Mouse (Mus musculus) CH12.LX (cell line): ENCODE data around the gene Mrpl46. TPM values are rescaled to one million over a fixed set of nuclear protein-coding genes. Genes with fewer than 3 reads are reported as not detected.

ENCODE experiments used
- DNase-seq: peaks from one replicate; pipeline ENCODE4 v3.0.0-alpha.2; 2013; ENCODE audit errors: extremely low read depth
- H3K27ac ChIP-seq: 2 replicates; pipeline ENCODE4 v1.5.1; 2012; ENCODE audit warnings: low read depth, mild to moderate bottlenecking, control low read depth, moderate library complexity; ENCODE audit not compliant: insufficient read depth
- H3K27me3 ChIP-seq: replicated peaks from 2 replicates; pipeline ENCODE3; 2012; ENCODE audit warnings: inconsistent platforms
- H3K36me3 ChIP-seq, 2 experiments: replicated peaks in 1 of 2; 2 replicates each; pipeline versions ENCODE3 to v1.6.1; 2012; ENCODE audit warnings: inconsistent platforms in 1 of 2, low read length in 1 of 2, mild to moderate bottlenecking in 1 of 2, mixed read lengths in 1 of 2, moderate library complexity in 1 of 2; ENCODE audit not compliant: control insufficient read depth in 1 of 2, insufficient read depth in 1 of 2
- H3K4me1 ChIP-seq, 2 experiments: 2 replicates each; pipeline ENCODE4 v1.6.1; 2012; ENCODE audit warnings: inconsistent platforms in 1 of 2, moderate library complexity in 1 of 2; ENCODE audit not compliant: insufficient read depth in 2 of 2, control insufficient read depth in 1 of 2
- H3K4me2 ChIP-seq: 2 replicates; pipeline ENCODE4 v1.6.1; 2012; ENCODE audit warnings: low read depth, mild to moderate bottlenecking, control low read depth; ENCODE audit not compliant: poor library complexity, insufficient read depth, severe bottlenecking
- H3K4me3 ChIP-seq, 3 experiments: fragments of 150-350 bp in 1 of 3; sonication (generic) in 1 of 3; replicated peaks in 1 of 3; 2 replicates each; pipeline versions ENCODE3 to v1.5.1; 2011 to 2012; ENCODE audit warnings: low read depth in 2 of 3, low read length in 2 of 3, mild to moderate bottlenecking in 2 of 3, moderate library complexity in 2 of 3, control low read depth in 1 of 3, improper control_type of control experiment in 1 of 3, inconsistent platforms in 1 of 3, mixed read lengths in 1 of 3; ENCODE audit not compliant: poor library complexity in 1 of 3
- H3K79me2 ChIP-seq: replicated peaks from 2 replicates; pipeline ENCODE4 v1.6.1; 2012; ENCODE audit warnings: mild to moderate bottlenecking, moderate library complexity; ENCODE audit not compliant: control insufficient read depth, poor library complexity, insufficient read depth, severe bottlenecking; ENCODE audit errors: extremely low read depth
- H3K9ac ChIP-seq: 2 replicates; pipeline ENCODE4 v1.6.1; 2012; ENCODE audit warnings: low read depth, mild to moderate bottlenecking, control low read depth, moderate library complexity; ENCODE audit not compliant: insufficient read depth
- H3K9me3 ChIP-seq: replicated peaks from 2 replicates; pipeline ENCODE3; 2012; ENCODE audit warnings: low read length, inconsistent platforms, mixed read lengths
- CHD1 ChIP-seq: IDR thresholded peaks from 2 replicates; pipeline ENCODE4 v1.6.1; 2012; ENCODE audit warnings: low read depth, low read length, improper control_type of control experiment, inconsistent platforms
- CTCF ChIP-seq, 2 experiments: IDR thresholded peaks in 1 of 2; conservative IDR thresholded peaks in 1 of 2; 2 replicates each; pipeline ENCODE4 v1.5.1; 2011 to 2012; ENCODE audit warnings: low read depth in 2 of 2, low read length in 2 of 2, improper control_type of control experiment in 1 of 2, inconsistent platforms in 1 of 2, mild to moderate bottlenecking in 1 of 2, moderate library complexity in 1 of 2
- E2F4 ChIP-seq: IDR thresholded peaks from 2 replicates; pipeline ENCODE4 v1.6.1; 2011; ENCODE audit warnings: low read depth, low read length, improper control_type of control experiment; ENCODE audit not compliant: insufficient replicate concordance
- ELF1 ChIP-seq: IDR thresholded peaks from 2 replicates; pipeline ENCODE4 v1.6.1; 2014; ENCODE audit warnings: low read depth, mild to moderate bottlenecking, inconsistent platforms, low read length, improper control_type of control experiment
- EP300 ChIP-seq: IDR thresholded peaks from 2 replicates; pipeline ENCODE4 v1.6.1; 2011; ENCODE audit warnings: low read length, improper control_type of control experiment
- HCFC1 ChIP-seq: IDR thresholded peaks from 2 replicates; pipeline ENCODE4 v1.6.1; 2012; ENCODE audit warnings: low read depth, mild to moderate bottlenecking, inconsistent platforms, low read length, improper control_type of control experiment
- IRF4 ChIP-seq: IDR thresholded peaks from 2 replicates; pipeline ENCODE4 v1.6.1; 2014; ENCODE audit warnings: low read depth, mild to moderate bottlenecking, inconsistent platforms, low read length, improper control_type of control experiment
- JUN ChIP-seq: IDR thresholded peaks from 2 replicates; pipeline ENCODE4 v1.6.1; 2011; ENCODE audit warnings: low read depth, mild to moderate bottlenecking, low read length, improper control_type of control experiment, moderate library complexity; ENCODE audit not compliant: insufficient read depth
- JUND ChIP-seq: conservative IDR thresholded peaks from 2 replicates; pipeline ENCODE4 v1.6.1; 2011; ENCODE audit warnings: low read depth, low read length, improper control_type of control experiment
- MAX ChIP-seq: IDR thresholded peaks from 2 replicates; pipeline ENCODE4 v1.6.1; 2011; ENCODE audit warnings: low read length, improper control_type of control experiment
- MEF2A ChIP-seq: IDR thresholded peaks from 2 replicates; pipeline ENCODE4 v1.6.1; 2014; ENCODE audit warnings: low read depth, mild to moderate bottlenecking, inconsistent platforms, low read length, improper control_type of control experiment, borderline replicate concordance
- MXI1 ChIP-seq: IDR thresholded peaks from 2 replicates; pipeline ENCODE4 v1.6.1; 2011; ENCODE audit warnings: mild to moderate bottlenecking, low read depth, low read length, improper control_type of control experiment
- POLR2A ChIP-seq: IDR thresholded peaks from 2 replicates; pipeline ENCODE4 v1.6.1; 2011; ENCODE audit warnings: low read depth, mild to moderate bottlenecking, improper control_type of control experiment, low read length
- RAD21 ChIP-seq: IDR thresholded peaks from 2 replicates; pipeline ENCODE4 v1.6.1; 2011; ENCODE audit warnings: low read depth, mild to moderate bottlenecking, low read length, improper control_type of control experiment, moderate library complexity
- SIN3A ChIP-seq: IDR thresholded peaks from 2 replicates; pipeline ENCODE4 v1.6.1; 2012; ENCODE audit warnings: low read length, improper control_type of control experiment, inconsistent platforms
- SMC3 ChIP-seq: IDR thresholded peaks from 2 replicates; pipeline ENCODE4 v1.6.1; 2011; ENCODE audit warnings: low read depth, low read length, improper control_type of control experiment
- TBP ChIP-seq: conservative IDR thresholded peaks from 2 replicates; pipeline ENCODE4 v1.6.1; 2011; ENCODE audit warnings: low read depth, low read length, improper control_type of control experiment
- USF1 ChIP-seq: IDR thresholded peaks from 2 replicates; pipeline ENCODE4 v1.6.1; 2014; ENCODE audit warnings: low read depth, mild to moderate bottlenecking, inconsistent platforms, low read length, improper control_type of control experiment
- USF2 ChIP-seq: conservative IDR thresholded peaks from 2 replicates; pipeline ENCODE4 v1.6.1; 2011; ENCODE audit warnings: low read depth, low read length, improper control_type of control experiment
- ZKSCAN1 ChIP-seq: IDR thresholded peaks from 2 replicates; pipeline ENCODE4 v1.6.1; 2012; ENCODE audit warnings: low read depth, inconsistent platforms, low read length, improper control_type of control experiment, borderline replicate concordance
- ZNF384 ChIP-seq: IDR thresholded peaks from 2 replicates; pipeline ENCODE4 v1.6.1; 2012; ENCODE audit warnings: low read depth, low read length, improper control_type of control experiment, inconsistent platforms
- dilution Hi-C: fragments of 300-500 bp; cut with MboI; formaldehyde crosslinking; loops from 2 replicates; pipeline ENCODE4 v1.14.3; 2020; ENCODE audit warnings: low sequenced_read_pairs; ENCODE audit not compliant: extremely low pct_unique_long_range_greater_than_20kb, extremely low pct_ligation_motif_present
- in situ Hi-C: fragments of 300-500 bp; cut with MboI; formaldehyde crosslinking; loops from 3 replicates; pipeline ENCODE4 v1.14.3; 2019; ENCODE audit warnings: low sequenced_read_pairs, low pct_ligation_motif_present, low pct_unique_long_range_greater_than_20kb, mixed read lengths
- polyA plus RNA-seq: library from polyadenylated mRNA; unstranded; fragments of >175 nt; gene quantifications from 2 replicates; pipeline ENCODE4 v1.2.1, GENCODE M21; 2012; ENCODE audit warnings: low read depth; ENCODE audit not compliant: insufficient read length
- total RNA-seq, 2 experiments: library from RNA; depleted of rRNA; stranded (reverse); fragments of 300-350 nt in 1 of 2; fragments of >200 nt in 1 of 2; gene quantifications; 2 replicates each; pipeline ENCODE4 v1.2.3; 2012 to 2014

The Mrpl46 gene
- total and polyA plus RNA-seq, 3 experiments: 56.1 to 63.2 (median 62.8) TPM

DNA sequence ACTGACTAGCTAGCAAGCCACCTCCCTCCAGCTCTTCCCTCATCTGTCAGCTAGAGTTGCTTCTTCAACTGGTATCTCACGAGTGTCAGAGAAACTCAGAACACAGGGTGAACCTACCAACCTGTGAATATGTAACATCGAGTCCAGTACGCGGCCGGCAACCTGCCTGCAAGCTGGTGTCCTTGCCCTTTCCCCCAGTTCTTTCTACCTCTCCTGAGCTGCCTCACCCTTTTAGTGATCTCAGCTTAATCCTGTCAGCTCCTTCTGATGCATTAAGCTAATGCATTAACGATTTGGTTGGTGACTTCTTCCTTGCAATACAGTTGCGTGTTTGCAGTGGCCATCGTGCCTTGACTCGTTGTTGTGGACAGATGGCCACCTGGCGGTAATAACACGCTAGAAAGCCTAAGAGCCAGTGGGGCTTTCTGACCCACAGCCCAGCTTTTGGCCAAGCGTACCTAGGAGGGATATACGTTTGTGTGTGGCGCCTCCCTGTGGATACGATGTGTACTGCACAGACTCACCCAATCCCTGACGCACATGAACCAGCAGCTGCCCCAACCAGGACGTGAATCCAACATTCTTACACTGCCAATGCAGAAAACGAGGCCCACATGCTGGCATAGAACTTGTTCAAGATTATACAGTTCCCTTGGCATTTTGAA is 17.2 kb downstream of the Mrpl46 start:
- Histone ChIP-seq H3K9ac (no peak overlapping the region), H3K27ac (no peak overlapping the region), H3K4me1 (no peaks in the 10 kb centered on the region), H3K4me2 (no peak overlapping the region), H3K4me3 (no peak overlapping the region), H3K27me3 (peaks cover 69% of the 10 kb centered on the region), H3K9me3 (no peaks in the 10 kb centered on the region), H3K36me3 (no peaks in the 10 kb centered on the region), H3K79me2 (no peaks in the 10 kb centered on the region)
- in situ Hi-C loops: no loop called here
- TF ChIP-seq SMC3: peak; percentile 66
- TF ChIP-seq RAD21: peak; percentile 84
- peak; percentile 49 to 90 for TF ChIP-seq CTCF (conservative IDR thresholded peaks at IDR 0.05 in 1 of 2, IDR thresholded peaks at IDR 0.05 in 1 of 2; ENCODE audit: low read depth in 2 of 2, low read length in 2 of 2)
- TF ChIP-seq IRF4: no peak
- peak; percentile 57 for DNase-seq
- dilution Hi-C loops: no loop called here

DNA sequence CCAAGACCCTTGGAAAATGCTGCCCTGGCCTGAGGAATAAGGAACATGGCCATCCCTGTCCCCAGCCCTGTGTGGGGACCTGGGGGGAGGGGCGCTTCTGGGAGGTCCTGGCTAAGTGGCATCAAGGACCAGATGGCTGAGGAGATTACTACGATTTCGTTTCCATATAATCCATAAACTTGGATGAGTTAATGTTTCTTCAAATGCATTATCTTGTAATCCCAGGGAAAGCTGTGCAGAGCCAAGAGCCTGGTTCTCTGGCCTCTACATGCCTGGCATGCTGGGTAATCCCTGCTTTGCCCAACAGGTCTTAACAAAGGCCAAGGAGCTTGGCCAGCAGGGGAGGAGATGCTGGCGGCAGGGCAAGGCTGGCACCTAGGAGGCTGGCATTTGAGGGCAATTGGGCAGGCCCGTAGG is 18.1 kb downstream of the Mrpl46 start:
- Histone ChIP-seq H3K36me3 (no peaks in the 10 kb centered on the region), H3K4me1 (no peaks in the 10 kb centered on the region), H3K27ac (no peak overlapping the region), H3K27me3 (peaks cover 79% of the 10 kb centered on the region), H3K9ac (no peak overlapping the region), H3K79me2 (no peaks in the 10 kb centered on the region), H3K9me3 (no peaks in the 10 kb centered on the region), H3K4me2 (no peak overlapping the region), H3K4me3 (no peak overlapping the region)
- DNase-seq: no peak
- dilution Hi-C loops (no loop called here), in situ Hi-C loops (no loop called here)
- no peak for TF ChIP-seq MAX
- no peak for TF ChIP-seq USF1
- TF ChIP-seq EP300: no peak
- no peak for TF ChIP-seq SIN3A

- H3K36me3 ChIP-seq: no peaks in the 10 kb centered on the region
- in situ Hi-C loops: no loop called here
- no peak overlapping the region for H3K27ac ChIP-seq
- TF ChIP-seq MXI1 (no peak), HCFC1 (no peak), SMC3 (no peak), E2F4 (no peak), ZKSCAN1 (no peak), EP300 (no peak), CHD1 (no peak), ELF1 (no peak), JUN (no peak), JUND (no peak), ZNF384 (no peak), MEF2A (no peak), USF2 (no peak), IRF4 (no peak), MAX (no peak), TBP (no peak), POLR2A (no peak)
- H3K9me3 ChIP-seq: no peaks in the 10 kb centered on the region
- H3K4me1 ChIP-seq: no peaks in the 10 kb centered on the region
- H3K27me3 ChIP-seq: peaks cover 89% of the 10 kb centered on the region
- H3K4me2 ChIP-seq: no peak overlapping the region
- DNase-seq: no peak
- H3K79me2 ChIP-seq: no peaks in the 10 kb centered on the region
- dilution Hi-C loops: no loop called here
- no peak overlapping the region for H3K9ac ChIP-seq
- no peak overlapping the region for H3K4me3 ChIP-seq
Observed at GRCm38 (mm10) chr7:78763801-78764200, 19.5 kb downstream of the Mrpl46 start.
